12 mouse cellular contexts compared by ENCODE assay signal in genomic region chr5:64240941-64241682, GRCm38 (mm10).
A peak's percentile ranks its signal among the peaks of the same experiment; 100 is the strongest.
DNase-seq lines count a peak whose midpoint lies in the region; ATAC-seq and TF ChIP-seq lines count a peak whose summit lies in the region.
"Had no signal": no experiment of that assay in that cellular context is flagged by ENCODE, and none has a peak within 500 bp of the region (broad histone marks: within the 10 kb centered on the region; RNA-seq: fewer than 3 reads in every experiment).

No protein-coding gene starts in this region.

- no peak overlapping the region for H3K4me2 ChIP-seq in stomach, embryonic 15.5 days
- H3K4me2 ChIP-seq: embryonic facial prominence, embryonic 12.5 days; neural tube, embryonic 12.5 days had no signal

- no peaks in the 10 kb centered on the region for H3K36me3 ChIP-seq in spleen, adult 2 months (ENCODE audit: control insufficient read depth, insufficient read depth, low read length)
- no peaks in the 10 kb centered on the region for H3K36me3 ChIP-seq in stomach, embryonic 15.5 days
- H3K36me3 ChIP-seq: embryonic facial prominence, embryonic 12.5 days; neural tube, embryonic 12.5 days had no signal

- no peak for TF ChIP-seq POLR2A in spleen, adult 2 months (IDR thresholded peaks at IDR 0.05; ENCODE audit: low read depth, low read length)

- H3K9me3 ChIP-seq in stomach, embryonic 15.5 days = no peaks in the 10 kb centered on the region
- H3K9me3 ChIP-seq: embryonic facial prominence, embryonic 12.5 days; neural tube, embryonic 12.5 days had no signal

- ATAC-seq in hematopoietic stem cell, adult 5-6 weeks (replicated peaks in 1 of 2; ENCODE audit: insufficient read depth in 1 of 2, low FRiP score in 2 of 2, low TSS enrichment in 1 of 2, low read depth in 1 of 2, poor library complexity in 2 of 2, severe bottlenecking in 2 of 2) = peak; percentile 39 to 57; a peak in 3 of 4 replicates
- ATAC-seq in stomach, embryonic 15.5 days (ENCODE audit: insufficient read depth, low FRiP score, low read depth) = 0 out of 2 replicates have a peak, but pooled peaks have one; percentile 38
- no peak for ATAC-seq in frontal cortex, adult (ENCODE audit: low TSS enrichment)

- H3K4me1 ChIP-seq in spleen, adult 2 months (ENCODE audit: control insufficient read depth, insufficient read depth, insufficient read length) = peaks cover 17% of the 10 kb centered on the region; the same call in 1 of the 2 replicates
- H3K4me1 ChIP-seq in stomach, embryonic 15.5 days = peaks cover 19% of the 10 kb centered on the region

- no peak overlapping the region for H3K9ac ChIP-seq in stomach, embryonic 15.5 days
- H3K9ac ChIP-seq: embryonic facial prominence, embryonic 12.5 days; neural tube, embryonic 12.5 days had no signal

- peak; percentile 91 for DNase-seq in heart, adult 11 months
- no peak for DNase-seq in heart, postnatal 14 days
- DNase-seq in spleen, adult 2 months (ENCODE audit: low read depth in 1 of 2, low spot score in 2 of 2) = peak; percentile 27 to 52
- DNase-seq in spleen, adult 18-20 months = no peak
- no peak for DNase-seq in cerebellum, postnatal 14 days
- DNase-seq: kidney, adult 18-20 months; lung, adult 2 months had no signal

- no peaks in the 10 kb centered on the region for H3K27me3 ChIP-seq in spleen, adult 2 months (ENCODE audit: control insufficient read depth, insufficient read depth, low read length)
- H3K27me3 ChIP-seq in stomach, embryonic 15.5 days (replicated peaks) = no peaks in the 10 kb centered on the region
- H3K27me3 ChIP-seq: embryonic facial prominence, embryonic 12.5 days; neural tube, embryonic 12.5 days had no signal

- peak overlapping the region; percentile 46 for H3K27ac ChIP-seq in spleen, adult 2 months (ENCODE audit: insufficient read depth, low read length)
- H3K27ac ChIP-seq in stomach, embryonic 15.5 days = 0 out of 2 replicates have a peak overlapping the region, but pooled peaks have one; percentile 27
- H3K27ac ChIP-seq: embryonic facial prominence, embryonic 12.5 days; neural tube, embryonic 12.5 days had no signal

- no peak overlapping the region for H3K4me3 ChIP-seq in spleen, adult 2 months (ENCODE audit: extremely low read depth, insufficient read depth, insufficient read length)
- no peak overlapping the region for H3K4me3 ChIP-seq in stomach, embryonic 15.5 days (replicated peaks)
- H3K4me3 ChIP-seq: embryonic facial prominence, embryonic 12.5 days; neural tube, embryonic 12.5 days had no signal

- 43% methylated on average over 13 of the region's 13 CpGs for WGBS in spleen, adult 2 months
- WGBS in stomach, embryonic 15.5 days = 58% methylated on average over 13 of the region's 13 CpGs

- intact Hi-C loops in heart, postnatal 14 days (cut with DNase I) = no loop called here

- TF ChIP-seq CTCF in spleen, adult 2 months (IDR thresholded peaks at IDR 0.05; ENCODE audit: extremely low read depth, insufficient read depth, insufficient read length, insufficient replicate concordance) = no peak

Comparison
In these comparisons a context has a peak if more than half of its experiments do, and no peak if none do; other contexts are left out.
1. DNase-seq: peak in heart, adult 11 months (single experiment) and spleen, adult 2 months (2 of 2); none in heart, postnatal 14 days (0 of 2), spleen, adult 18-20 months (0 of 2) and cerebellum, postnatal 14 days (0 of 2).